Mouse (Mus musculus): ENCODE results near the gene Tmed2. TPM values are rescaled to one million over a fixed set of nuclear protein-coding genes. Genes with fewer than 3 reads are reported as not detected.
"Not testable (repeated sequence)": the region's sequence is repeated elsewhere in the genome, so short reads cannot be mapped to it uniquely, and the experiment has no call there.

Gene Tmed2
- total RNA-seq, 2 experiments from 2014 or later: 95.4 to 98.9 TPM

DNA sequence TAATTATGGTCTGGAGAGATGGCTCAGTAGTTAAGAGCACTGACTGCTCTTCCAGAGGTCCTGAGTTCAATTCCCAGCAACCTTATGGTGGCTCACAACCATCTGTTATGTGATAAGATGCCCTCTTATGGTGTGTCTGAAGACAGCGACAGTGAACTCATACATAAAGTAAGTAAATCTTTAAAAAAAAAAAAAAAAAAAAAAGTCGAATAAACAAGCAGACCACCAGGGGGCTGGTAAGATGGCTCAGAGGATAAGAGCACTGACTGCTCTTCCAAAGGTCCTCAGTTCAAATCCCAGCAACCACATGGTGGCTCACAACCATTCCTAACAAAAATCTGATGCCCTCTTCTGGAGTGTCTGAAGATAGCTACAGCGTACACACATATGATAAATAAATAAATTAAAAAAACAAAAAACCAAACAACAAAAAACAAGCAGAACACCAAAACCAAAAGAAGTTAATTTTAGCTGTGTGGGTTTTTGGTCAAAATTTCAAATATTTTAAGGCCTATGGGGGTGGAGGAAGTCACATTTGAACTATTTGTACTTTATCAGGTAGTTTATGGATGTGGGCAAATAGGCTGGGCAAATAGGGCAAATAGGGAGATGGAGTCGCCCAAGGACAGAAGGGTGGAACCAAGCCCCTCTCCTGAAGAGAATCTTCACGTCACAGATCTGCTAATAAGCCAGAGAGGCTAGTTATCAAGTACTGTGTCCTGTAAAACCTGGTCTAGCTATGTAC, 11.0 kb downstream of the Tmed2 start:
- TF ChIP-seq CTCF (IDR thresholded peaks at IDR 0.05): peak; percentile 26
- intact Hi-C loops (cut with DNase I); DNase-seq (ENCODE audit: extremely low spot score in 1 of 2, low spot score in 2 of 2): not testable (repeated sequence)
- Histone ChIP-seq H3K4me3 (peak overlapping the region; percentile 93; the same call in 1 of the 2 replicates), H3K27ac (peak overlapping the region; percentile 92; the same call in 1 of the 2 replicates)

DNA sequence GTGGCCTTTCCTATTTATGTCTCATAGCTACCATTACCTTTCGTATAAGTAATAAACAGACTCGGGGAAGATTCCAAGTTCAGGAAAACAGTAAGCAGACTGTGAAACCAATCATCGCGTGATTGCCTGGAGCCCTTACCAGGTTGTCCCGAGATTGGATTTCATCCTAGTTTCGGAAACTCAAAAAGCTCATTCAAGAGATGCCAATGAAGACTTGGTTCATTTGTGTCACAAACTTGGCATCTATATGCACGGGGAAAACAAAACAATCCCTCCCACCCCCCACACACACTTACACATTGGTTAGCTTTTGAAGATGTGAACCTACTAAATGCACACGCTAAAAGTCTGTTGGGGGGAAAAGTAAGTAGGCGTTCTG, 11.6 kb downstream of the Tmed2 start:
- no peak for TF ChIP-seq CTCF (IDR thresholded peaks at IDR 0.05)
- intact Hi-C loops (cut with DNase I): no loop called here
- Histone ChIP-seq H3K4me3 (peak overlapping the region; percentile 93), H3K27ac (peak overlapping the region; percentile 92)
- no peak for DNase-seq (ENCODE audit: extremely low spot score in 1 of 2, low spot score in 2 of 2)

GRCm38 (mm10) chr5:124552558-124553307, 12.2 kb downstream of the Tmed2 start, which contains the start of gene Ddx55:
Ddx55 (plus strand) TSS chr5:124552864.
- peak within 1 kb of the TSS; percentile 93 for H3K4me3 ChIP-seq
- no peak; the same call in 1 of the 2 replicates for TF ChIP-seq CTCF (IDR thresholded peaks at IDR 0.05)
- DNase-seq (ENCODE audit: extremely low spot score in 1 of 2, low spot score in 2 of 2): peak; percentile 89
- intact Hi-C loops (cut with DNase I): no loop called here
- H3K27ac ChIP-seq: peak within 1 kb of the TSS; percentile 92

GRCm38 (mm10) chr5:124553607-124554006, 13.1 kb downstream of the Tmed2 start:
- intact Hi-C loops (cut with DNase I): no loop called here
- no peak for DNase-seq (ENCODE audit: extremely low spot score in 1 of 2, low spot score in 2 of 2)
- Histone ChIP-seq H3K27ac (no peak overlapping the region), H3K4me3 (peak overlapping the region; percentile 93)
- TF ChIP-seq CTCF (IDR thresholded peaks at IDR 0.05): no peak

DNA sequence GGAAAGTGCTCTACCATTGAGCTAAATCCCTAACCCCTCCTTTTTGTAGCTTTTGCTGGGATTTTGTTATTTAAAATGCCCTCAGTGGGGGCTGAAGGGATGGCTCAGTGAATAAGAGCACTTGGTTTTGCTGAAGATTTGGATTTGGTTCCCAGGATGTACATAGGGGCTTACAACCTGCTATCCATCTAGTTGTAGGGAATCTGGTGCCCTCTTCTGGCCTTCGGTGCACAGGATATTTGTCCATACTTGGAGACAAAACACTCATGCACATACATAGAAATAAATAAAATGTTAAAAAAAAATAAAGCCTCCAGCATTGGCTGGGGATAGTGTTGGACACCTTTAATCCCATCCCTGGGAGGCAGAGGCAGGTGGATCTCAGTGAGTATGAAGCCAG, 14.7 kb downstream of the Tmed2 start:
- intact Hi-C loops (cut with DNase I): no loop called here
- H3K4me3 ChIP-seq: no peak overlapping the region
- TF ChIP-seq CTCF (IDR thresholded peaks at IDR 0.05): peak; percentile 47
- no peak overlapping the region for H3K27ac ChIP-seq
- DNase-seq (ENCODE audit: extremely low spot score in 1 of 2, low spot score in 2 of 2): no peak

- TF ChIP-seq CTCF (IDR thresholded peaks at IDR 0.05): no peak
- DNase-seq (ENCODE audit: extremely low spot score in 1 of 2, low spot score in 2 of 2): peak in 1 of 2 experiments; percentile 65
- intact Hi-C loops (cut with DNase I): no loop called here
- H3K4me3 ChIP-seq: no peak overlapping the region
- H3K27ac ChIP-seq: no peak overlapping the region; the same call in 1 of the 2 replicates
These were observed 30.6 kb downstream of the Tmed2 start for GRCm38 (mm10) chr5:124571068-124571467.

DNA sequence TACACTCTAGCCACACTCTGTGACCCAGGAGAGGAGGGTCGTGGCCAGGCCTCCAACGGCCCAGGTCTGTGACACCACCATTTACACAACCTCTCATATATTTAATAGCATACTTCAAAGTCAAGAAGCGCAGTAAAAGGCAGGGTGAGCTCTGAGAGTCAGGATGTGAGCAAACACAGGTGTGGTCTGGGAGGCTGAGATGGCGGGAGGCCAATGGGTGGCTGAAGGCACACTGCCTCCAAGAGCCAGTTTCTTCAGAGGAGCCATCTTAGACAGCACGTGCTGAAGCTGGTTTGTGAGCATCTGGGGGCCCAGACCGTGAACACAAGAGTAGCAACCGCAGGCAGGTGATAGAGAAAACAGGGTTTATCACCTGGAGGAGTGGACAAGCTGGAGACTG, 35.0 kb downstream of the Tmed2 start:
- TF ChIP-seq CTCF (IDR thresholded peaks at IDR 0.05): no peak
- H3K4me3 ChIP-seq: no peak overlapping the region
- H3K27ac ChIP-seq: no peak overlapping the region
- no peak for DNase-seq (ENCODE audit: extremely low spot score in 1 of 2, low spot score in 2 of 2)
- intact Hi-C loops (cut with DNase I): no loop called here

GRCm38 (mm10) chr5:124578633-124579317, 38.3 kb downstream of the Tmed2 start, which contains the start of the genes Eif2b1 and Gtf2h3:
Eif2b1 (minus strand) TSS chr5:124579131.
Gtf2h3 (plus strand) TSS chr5:124579140.
- no peak for TF ChIP-seq CTCF (IDR thresholded peaks at IDR 0.05)
- Histone ChIP-seq H3K4me3 (peak within 1 kb of the TSS; percentile 81), H3K27ac (peak within 1 kb of the TSS; percentile 89)
- intact Hi-C loops (cut with DNase I): no loop called here
- peak; percentile 96 to 98 for DNase-seq (ENCODE audit: extremely low spot score in 1 of 2, low spot score in 2 of 2)

- DNase-seq (ENCODE audit: extremely low spot score in 1 of 2, low spot score in 2 of 2): no peak
- Histone ChIP-seq H3K4me3 (no peak overlapping the region), H3K27ac (no peak overlapping the region)
- intact Hi-C loops (cut with DNase I): no loop called here
- TF ChIP-seq CTCF (IDR thresholded peaks at IDR 0.05): no peak
These were observed 42.0 kb downstream of the Tmed2 start for GRCm38 (mm10) chr5:124582515-124582914.

GRCm38 (mm10) chr5:124592768-124593167, 52.3 kb downstream of the Tmed2 start:
- DNase-seq (ENCODE audit: extremely low spot score in 1 of 2, low spot score in 2 of 2): no peak
- Histone ChIP-seq H3K27ac (no peak overlapping the region), H3K4me3 (no peak overlapping the region)
- no peak for TF ChIP-seq CTCF (IDR thresholded peaks at IDR 0.05)
- intact Hi-C loops (cut with DNase I): no loop called here

DNA sequence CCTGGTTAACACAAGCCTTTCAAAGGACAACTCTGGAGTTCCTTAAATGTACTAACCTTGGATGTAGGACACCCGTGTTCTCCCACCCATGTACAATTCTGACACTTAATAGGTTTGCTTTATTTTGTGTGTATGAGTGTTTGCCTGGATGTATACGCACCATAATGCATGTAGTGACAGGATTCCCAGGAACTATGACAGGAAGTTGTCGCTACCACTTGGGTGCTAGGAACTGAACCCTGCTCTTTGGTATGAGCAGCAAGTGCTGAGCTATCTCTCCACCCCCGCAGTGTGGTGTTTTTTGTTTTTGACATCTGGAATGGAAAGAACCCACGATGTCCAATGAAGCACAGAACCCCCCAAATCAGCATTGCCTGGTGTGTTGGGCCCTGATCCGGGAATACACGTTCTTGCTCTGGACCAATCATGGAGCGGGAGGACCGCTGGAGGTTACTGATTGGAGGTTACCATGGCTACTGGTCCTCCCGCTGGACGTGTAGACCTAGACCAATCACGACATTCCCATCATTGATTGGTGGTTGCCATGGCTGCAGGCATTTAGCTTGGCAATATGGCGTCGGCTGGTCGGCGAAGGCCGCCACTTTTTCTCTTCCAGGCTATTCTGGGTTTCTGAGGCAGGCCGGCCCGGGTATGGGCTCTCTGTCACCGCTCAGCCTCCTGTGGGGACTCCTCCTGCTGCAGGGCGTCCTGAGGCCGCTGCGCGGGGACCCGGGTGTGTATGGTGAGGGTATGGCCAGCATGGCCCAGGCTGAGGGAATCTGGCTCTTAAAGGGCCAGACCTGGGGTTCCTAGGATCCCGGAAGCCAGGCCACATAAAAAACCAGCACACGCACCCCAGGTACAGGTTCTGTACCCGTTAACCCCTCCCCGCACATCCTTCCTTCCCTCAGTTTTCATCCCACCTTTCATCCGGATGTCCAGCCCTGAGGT, 58.0 kb downstream of the Tmed2 start:
- no peak for TF ChIP-seq CTCF (IDR thresholded peaks at IDR 0.05)
- intact Hi-C loops (cut with DNase I): no loop called here
- H3K27ac ChIP-seq: peak overlapping the region; percentile 77

GRCm38 (mm10) chr5:124599726-124600125, 59.2 kb downstream of the Tmed2 start:
- DNase-seq (ENCODE audit: extremely low spot score in 1 of 2, low spot score in 2 of 2); H3K27ac ChIP-seq; H3K4me3 ChIP-seq: not testable (repeated sequence)
- intact Hi-C loops (cut with DNase I): loop anchor here (5.0 kb wide), 1 partner anchor 268 kb away; no protein-coding TSS in a partner anchor

More for the DNA sequence above, 58.0 kb downstream of the Tmed2 start:
- DNase-seq (ENCODE audit: extremely low spot score in 1 of 2, low spot score in 2 of 2): peak; percentile 87 to 91
- H3K4me3 ChIP-seq: peak overlapping the region; percentile 78
